Mouse (Mus musculus): ENCODE measurements around the gene Rp2.

DNA sequence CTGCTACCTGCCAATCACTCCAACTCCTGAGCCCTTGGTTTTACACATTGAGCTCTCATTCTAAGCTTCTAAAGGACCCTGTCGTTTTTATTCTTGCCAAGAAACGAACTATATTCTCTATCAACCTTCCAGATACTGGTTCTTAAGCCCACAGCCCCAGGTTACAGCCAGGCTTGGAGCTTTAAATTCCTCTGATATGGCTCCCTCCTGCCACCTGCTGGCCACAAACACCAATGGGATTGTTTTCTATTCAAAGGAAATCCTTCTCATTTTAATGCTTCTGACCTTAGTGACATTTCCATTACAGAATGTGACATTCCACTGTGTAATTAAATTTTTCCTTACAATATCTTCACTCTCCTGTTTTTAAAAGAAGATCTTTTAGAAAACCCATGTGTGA, 28.6 kb upstream of the Rp2 start:
- no peak for TF ChIP-seq POLR2A (IDR thresholded peaks at IDR 0.05; ENCODE audit: low read depth, low read length)
- peak; percentile 21; the same call in 1 of the 2 replicates for TF ChIP-seq CTCF (IDR thresholded peaks at IDR 0.05; ENCODE audit: extremely low read depth, insufficient read depth, insufficient read length, insufficient replicate concordance)
